Mouse (Mus musculus) lung, embryonic 16.5 days (tissue): ENCODE measurements around the gene Sub1. TPM values are rescaled to one million over a fixed set of nuclear protein-coding genes. Genes with fewer than 3 reads are reported as not detected.

Source experiments
- ATAC-seq: fragments of 200-750 bp; cut with Nextera tagmentation; 2 replicates; pipeline ENCODE4 v1.8.0; 2017; ENCODE audit warnings: low read depth, mild to moderate bottlenecking, moderate library complexity
- H3K27ac ChIP-seq: fragments of 300-500 bp; sonication (generic); 2 replicates; pipeline ENCODE4 v1.5.1; 2014; ENCODE audit warnings: mild to moderate bottlenecking, control low read depth, low read length
- H3K27me3 ChIP-seq: fragments of 300-500 bp; sonication (generic); 2 replicates; pipeline ENCODE4 v1.6.1; 2014; ENCODE audit warnings: low read depth, low read length, mixed read lengths; ENCODE audit not compliant: control insufficient read depth, insufficient read depth
- H3K36me3 ChIP-seq: fragments of 300-500 bp; sonication (generic); 2 replicates; pipeline ENCODE4 v1.6.1; 2014; ENCODE audit warnings: low read length; ENCODE audit not compliant: control insufficient read depth, insufficient read depth
- H3K4me1 ChIP-seq: fragments of 300-500 bp; sonication (generic); replicated peaks from 2 replicates; pipeline ENCODE4 v1.6.1; 2014; ENCODE audit warnings: low read length, mixed read lengths; ENCODE audit not compliant: control insufficient read depth, insufficient read depth
- H3K4me2 ChIP-seq: fragments of 300-500 bp; sonication (generic); 2 replicates; pipeline ENCODE4 v1.6.1; 2014; ENCODE audit warnings: low read depth, low read length, control low read depth
- H3K4me3 ChIP-seq: fragments of 300-500 bp; sonication (generic); 2 replicates; pipeline ENCODE4 v1.5.1; 2014; ENCODE audit warnings: mild to moderate bottlenecking, low read length, control low read depth
- H3K9ac ChIP-seq: fragments of 300-500 bp; sonication (generic); 2 replicates; pipeline ENCODE4 v1.6.1; 2014; ENCODE audit warnings: low read length, control low read depth
- H3K9me3 ChIP-seq: fragments of 300-500 bp; sonication (generic); 2 replicates; pipeline ENCODE4 v1.6.1; 2016; ENCODE audit warnings: low read length; ENCODE audit not compliant: control insufficient read depth
- WGBS: fragments of 180-500 bp; shearing (Covaris S2); extraction: QIAGEN DNeasy Blood & Tissue Kit; methylation state at CpG from one replicate; pipeline ENCODE4 v1.1.7; 2014; 5-methylcytosine and 5-hydroxymethylcytosine counted together
- polyA plus RNA-seq: library from polyadenylated mRNA; unstranded; fragments of >200 nt; fragmentation: Nextera tagmentation; extraction: Ambion mirVana; gene quantifications from 2 replicates; pipeline ENCODE4 v1.2.1, GENCODE M21; 2015

Sub1 gene
- polyA plus RNA-seq, 1 experiment from 2014 or later = 678 TPM

GRCm38 (mm10) chr15:12032512-12032911, 35.7 kb upstream of the Sub1 start:
- no peak overlapping the region for H3K9ac ChIP-seq
- no peak overlapping the region for H3K27ac ChIP-seq
- H3K27me3 ChIP-seq = no peaks in the 10 kb centered on the region
- no peak overlapping the region for H3K4me2 ChIP-seq
- WGBS = 81% methylated on average over 3 of the region's 3 CpGs
- no peak for ATAC-seq
- H3K4me1 ChIP-seq = no peaks in the 10 kb centered on the region
- H3K36me3 ChIP-seq = no peaks in the 10 kb centered on the region
- no peaks in the 10 kb centered on the region for H3K9me3 ChIP-seq
- H3K4me3 ChIP-seq = no peak overlapping the region

DNA sequence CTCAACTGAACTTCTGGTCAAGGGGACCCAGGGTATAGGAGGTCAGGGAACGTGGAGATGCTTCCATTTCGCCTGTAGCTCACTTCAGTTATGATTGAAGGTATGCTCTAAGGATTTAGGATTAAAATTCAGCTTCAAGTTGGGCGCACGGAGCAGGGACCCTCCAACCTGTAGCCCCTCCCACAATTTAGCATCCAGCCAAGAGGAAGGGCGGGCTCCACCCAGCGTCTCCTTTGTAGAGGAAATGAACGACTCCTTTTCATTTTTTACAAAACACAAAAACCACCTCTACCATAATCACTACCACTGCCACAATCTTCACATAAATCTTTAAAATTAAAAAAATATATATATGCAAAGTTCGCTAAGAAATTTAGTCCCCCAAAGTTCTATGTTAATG, 35.1 kb upstream of the Sub1 start:
- Histone ChIP-seq H3K4me1 (no peaks in the 10 kb centered on the region), H3K9ac (no peak overlapping the region), H3K27ac (no peak overlapping the region), H3K36me3 (no peaks in the 10 kb centered on the region), H3K9me3 (no peaks in the 10 kb centered on the region), H3K4me2 (no peak overlapping the region), H3K27me3 (no peaks in the 10 kb centered on the region), H3K4me3 (no peak overlapping the region)
- no peak for ATAC-seq
- WGBS = 81% methylated on average over 8 of the region's 8 CpGs

DNA sequence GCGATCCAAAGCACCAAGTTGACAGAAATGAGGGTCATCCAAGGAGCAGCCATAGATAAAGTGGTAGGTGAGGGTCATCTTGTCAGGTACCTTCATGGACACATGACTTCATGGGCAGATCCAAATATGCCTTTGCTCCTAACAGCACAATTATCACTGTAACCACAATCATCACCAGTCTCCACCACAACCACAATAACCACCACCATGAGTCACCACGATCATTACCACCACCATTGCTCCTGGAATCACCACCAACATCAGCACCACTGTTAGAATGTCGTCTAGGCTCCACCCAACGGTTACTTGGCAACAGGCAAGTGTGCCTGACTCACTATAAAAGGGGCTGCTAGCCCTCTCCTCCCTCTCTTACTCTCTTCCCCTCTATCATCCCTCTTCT, 33.4 kb upstream of the Sub1 start:
- Histone ChIP-seq H3K36me3 (no peaks in the 10 kb centered on the region), H3K4me2 (no peak overlapping the region), H3K27me3 (no peaks in the 10 kb centered on the region), H3K4me1 (no peaks in the 10 kb centered on the region), H3K9ac (no peak overlapping the region), H3K4me3 (no peak overlapping the region), H3K9me3 (no peaks in the 10 kb centered on the region), H3K27ac (no peak overlapping the region)
- no peak for ATAC-seq
- WGBS = 62% methylated on average over 4 of the region's 4 CpGs

DNA sequence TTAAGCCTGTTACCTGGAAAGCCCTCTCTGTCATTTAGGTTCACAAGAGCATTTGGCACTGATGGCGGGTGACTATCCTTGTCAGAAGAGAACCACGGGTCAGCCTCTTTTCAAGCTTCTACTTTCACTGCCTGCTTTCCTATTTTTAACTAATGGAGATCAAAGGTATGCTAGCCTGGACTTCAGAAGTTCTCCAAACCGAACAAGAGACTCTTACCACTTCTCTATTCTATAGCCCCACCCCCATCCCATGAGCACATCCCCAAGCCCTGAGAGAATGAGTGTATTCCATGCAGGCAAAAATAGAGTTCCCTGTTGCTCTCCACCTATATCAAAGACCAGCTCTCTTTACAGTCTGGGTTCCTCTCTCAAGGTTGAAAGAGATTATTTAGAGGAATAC, 31.0 kb upstream of the Sub1 start:
- no peak overlapping the region for H3K4me2 ChIP-seq
- no peak overlapping the region for H3K4me3 ChIP-seq
- H3K27me3 ChIP-seq = no peaks in the 10 kb centered on the region
- no peak for ATAC-seq
- H3K27ac ChIP-seq = no peak overlapping the region
- H3K9ac ChIP-seq = no peak overlapping the region
- H3K9me3 ChIP-seq = no peaks in the 10 kb centered on the region
- H3K4me1 ChIP-seq = peaks cover 2% of the 10 kb centered on the region; the same call in 1 of the 2 replicates
- WGBS = 65% methylated on average over 3 of the region's 3 CpGs
- no peaks in the 10 kb centered on the region for H3K36me3 ChIP-seq

DNA sequence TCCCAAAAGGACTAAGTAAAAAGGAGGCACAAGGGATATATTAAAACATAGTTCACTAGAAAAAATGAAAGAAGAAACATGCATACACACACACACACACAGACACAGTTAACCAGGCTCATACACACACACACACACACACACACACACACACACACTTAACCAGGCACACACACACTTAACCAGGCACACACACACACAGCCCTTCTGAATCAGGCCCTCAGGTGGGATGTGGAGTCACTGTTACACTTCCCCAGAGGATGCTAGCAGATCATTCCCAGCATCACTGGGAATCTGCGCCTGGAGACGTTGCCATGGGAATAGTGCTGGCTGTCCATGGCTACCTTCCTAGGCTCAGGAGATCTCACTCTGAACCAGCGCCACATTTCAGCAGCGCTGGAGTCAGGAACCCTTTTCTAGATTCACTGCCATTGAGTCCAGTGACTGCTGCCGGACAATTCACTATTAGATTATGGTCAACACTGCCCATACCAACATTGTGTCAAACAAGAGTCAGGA, 30.2 kb upstream of the Sub1 start:
- H3K4me3 ChIP-seq = no peak overlapping the region
- no peak for ATAC-seq
- H3K9ac ChIP-seq = no peak overlapping the region
- no peaks in the 10 kb centered on the region for H3K27me3 ChIP-seq
- H3K4me1 ChIP-seq = peaks cover 2% of the 10 kb centered on the region; the same call in 1 of the 2 replicates
- H3K9me3 ChIP-seq = no peaks in the 10 kb centered on the region
- WGBS = 78% methylated on average over 5 of the region's 5 CpGs
- H3K27ac ChIP-seq = no peak overlapping the region
- H3K36me3 ChIP-seq = no peaks in the 10 kb centered on the region
- H3K4me2 ChIP-seq = no peak overlapping the region

GRCm38 (mm10) chr15:12026026-12026425, 29.2 kb upstream of the Sub1 start:
- Histone ChIP-seq H3K4me2 (no peak overlapping the region), H3K27ac (no peak overlapping the region), H3K4me3 (no peak overlapping the region), H3K4me1 (peaks cover 2% of the 10 kb centered on the region; the same call in 1 of the 2 replicates), H3K9ac (no peak overlapping the region), H3K27me3 (no peaks in the 10 kb centered on the region), H3K9me3 (no peaks in the 10 kb centered on the region), H3K36me3 (no peaks in the 10 kb centered on the region)
- no peak for ATAC-seq
- WGBS = 69% methylated on average over 5 of the region's 5 CpGs

GRCm38 (mm10) chr15:12025341-12025740, 28.6 kb upstream of the Sub1 start:
- WGBS = 59% methylated on average over 10 of the region's 10 CpGs
- no peak overlapping the region for H3K9ac ChIP-seq
- no peak overlapping the region for H3K4me2 ChIP-seq
- no peaks in the 10 kb centered on the region for H3K9me3 ChIP-seq
- H3K27ac ChIP-seq = no peak overlapping the region
- ATAC-seq = no peak
- no peak overlapping the region for H3K4me3 ChIP-seq
- H3K4me1 ChIP-seq = peaks cover 2% of the 10 kb centered on the region; the same call in 1 of the 2 replicates
- no peaks in the 10 kb centered on the region for H3K36me3 ChIP-seq
- no peaks in the 10 kb centered on the region for H3K27me3 ChIP-seq

DNA sequence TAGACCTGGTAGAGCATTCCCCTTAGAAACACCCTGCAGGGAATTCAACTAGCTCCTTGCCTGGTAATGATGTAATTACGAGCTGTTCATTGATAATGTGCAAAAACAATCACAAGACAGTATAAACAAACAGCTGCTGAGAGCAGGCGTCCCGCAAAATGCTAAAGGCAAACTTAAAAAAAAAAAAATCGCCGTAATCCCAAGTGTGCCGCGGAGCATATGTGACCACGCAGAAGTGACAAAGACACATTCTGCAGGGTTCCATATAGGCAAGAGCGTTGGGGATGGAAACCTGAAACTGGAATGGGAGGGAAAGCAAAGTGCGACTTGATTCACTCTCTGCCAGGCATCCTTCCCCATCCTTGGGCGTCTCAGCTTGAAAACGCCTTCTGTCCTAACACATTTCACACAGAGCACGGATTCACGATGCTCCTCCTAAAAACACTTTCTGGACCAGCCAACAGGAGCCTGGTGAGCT, 28.0 kb upstream of the Sub1 start:
- Histone ChIP-seq H3K27ac (no peak overlapping the region), H3K9me3 (no peaks in the 10 kb centered on the region), H3K36me3 (no peaks in the 10 kb centered on the region), H3K4me3 (0 out of 2 replicates have a peak overlapping the region, but pooled peaks have one; percentile 4), H3K9ac (no peak overlapping the region), H3K4me2 (peak overlapping the region; percentile 24), H3K4me1 (peaks cover 2% of the 10 kb centered on the region; the same call in 1 of the 2 replicates), H3K27me3 (no peaks in the 10 kb centered on the region)
- WGBS = 25% methylated on average over 14 of the region's 14 CpGs
- no peak for ATAC-seq

- WGBS = 91% methylated on average over 14 of the region's 14 CpGs
Measured at GRCm38 (mm10) chr15:12019443-12019842, 22.7 kb upstream of the Sub1 start.

DNA sequence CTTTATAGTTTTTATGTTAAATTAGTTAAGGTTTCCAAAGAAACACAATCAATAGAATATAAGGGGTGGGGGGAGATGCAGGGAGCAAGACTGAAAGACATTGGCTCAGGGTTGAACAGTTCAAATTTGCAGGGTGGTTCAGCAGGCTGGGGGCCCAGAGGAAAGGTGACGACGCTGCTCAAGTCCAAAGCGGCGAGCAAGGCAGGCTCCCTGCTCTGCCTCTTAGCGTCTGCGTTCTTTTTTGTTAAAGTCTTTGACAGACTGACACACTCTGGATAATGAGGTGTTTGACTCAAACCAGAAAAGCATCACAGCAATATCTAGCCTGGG, 21.6 kb upstream of the Sub1 start:
- no peak overlapping the region for H3K27ac ChIP-seq
- no peak overlapping the region for H3K4me3 ChIP-seq
- 58% methylated on average over 6 of the region's 6 CpGs for WGBS
- no peak overlapping the region for H3K4me2 ChIP-seq
- H3K4me1 ChIP-seq = no peaks in the 10 kb centered on the region; the same call in 1 of the 2 replicates
- H3K27me3 ChIP-seq = no peaks in the 10 kb centered on the region
- H3K36me3 ChIP-seq = no peaks in the 10 kb centered on the region
- H3K9ac ChIP-seq = no peak overlapping the region
- no peaks in the 10 kb centered on the region for H3K9me3 ChIP-seq
- ATAC-seq = no peak

More at GRCm38 (mm10) chr15:12019443-12019842, 22.7 kb upstream of the Sub1 start:
- Histone ChIP-seq H3K9me3 (no peaks in the 10 kb centered on the region), H3K4me1 (no peaks in the 10 kb centered on the region; the same call in 1 of the 2 replicates), H3K4me2 (no peak overlapping the region), H3K4me3 (no peak overlapping the region), H3K9ac (no peak overlapping the region), H3K36me3 (no peaks in the 10 kb centered on the region), H3K27ac (no peak overlapping the region), H3K27me3 (no peaks in the 10 kb centered on the region)
- no peak for ATAC-seq
